ENCODE assay signal across 17 mouse cellular contexts in genomic region chr5:33932413-33932812, GRCm38 (mm10). TPM values are rescaled to one million over a fixed set of nuclear protein-coding genes. Genes with fewer than 3 reads are reported as not detected.
"Had no signal": no experiment of that assay in that cellular context is flagged by ENCODE, and none has a peak within 500 bp of the region (broad histone marks: within the 10 kb centered on the region; RNA-seq: fewer than 3 reads in every experiment).

No protein-coding gene starts in this region.

- DNase-seq: kidney, adult 9 months; kidney, postnatal 36 days; layer of hippocampus, adult 9-11 months; layer of hippocampus, postnatal 36 days; liver; lung, embryonic 14.5 days; lung, postnatal 10 days; lung, postnatal 4 days; right cerebral cortex, postnatal 14 days; thymus, postnatal 14 days had no signal

- H3K27me3 ChIP-seq: limb, embryonic 12.5 days; liver, embryonic 15.5 days; midbrain, embryonic 13.5 days; neural tube, embryonic 15.5 days had no signal

- H3K9ac ChIP-seq: limb, embryonic 12.5 days; liver, embryonic 15.5 days; lung, embryonic 14.5 days; midbrain, embryonic 13.5 days; neural tube, embryonic 15.5 days had no signal

- H3K27ac ChIP-seq: kidney, postnatal 0 days; limb, embryonic 12.5 days; liver, embryonic 15.5 days; midbrain, embryonic 13.5 days; neural tube, embryonic 15.5 days had no signal

- H3K4me3 ChIP-seq: limb, embryonic 12.5 days; liver, embryonic 15.5 days; midbrain, embryonic 13.5 days; myocyte; neural tube, embryonic 15.5 days had no signal

- H3K4me2 ChIP-seq: limb, embryonic 12.5 days; liver, embryonic 15.5 days; lung, embryonic 14.5 days; midbrain, embryonic 13.5 days; neural tube, embryonic 15.5 days had no signal

- ATAC-seq: midbrain, embryonic 13.5 days had no signal

- H3K9me3 ChIP-seq: liver, embryonic 15.5 days; midbrain, embryonic 13.5 days; neural tube, embryonic 15.5 days had no signal

RNA-seq across cellular contexts. Expression of gene Gm1673, which starts 50.8 kb away (rescaled TPM):
- total RNA-seq: megakaryocyte-erythroid progenitor cell, adult 5-6 weeks had no signal
